Mouse (Mus musculus) CD4-positive, CD25-positive, alpha-beta regulatory T cell, adult 2 months (primary cell): ENCODE data around the gene Gm20812.
"Not testable (repeated sequence)": the region's sequence is repeated elsewhere in the genome, so short reads cannot be mapped to it uniquely, and the experiment has no call there.

Experiments used
- DNase-seq: peaks from one replicate; pipeline ENCODE4 v3.0.0-alpha.2; 2012; ENCODE audit warnings: low read depth, low spot score

The Gm20812 gene

DNA sequence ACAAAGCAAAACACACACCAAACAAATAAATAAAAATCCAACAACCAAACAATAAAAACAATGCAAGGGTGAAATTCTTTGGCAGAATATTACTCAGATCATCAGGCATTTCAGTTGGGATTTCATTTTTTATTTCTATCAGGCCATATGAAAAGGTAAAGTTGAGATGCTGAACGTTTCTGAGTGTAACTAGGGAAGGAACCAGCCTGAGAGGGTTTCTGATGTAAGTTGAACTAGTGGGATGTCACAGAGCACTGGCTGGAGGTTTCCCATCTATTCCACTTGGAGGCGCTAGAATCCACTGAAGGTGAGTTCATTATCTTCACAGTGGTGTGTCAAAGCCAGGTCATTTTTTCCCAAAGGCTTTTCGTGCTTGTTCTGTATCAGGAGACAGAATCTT, at the start of gene Gm20812:
Gene Gm20812, plus strand, starts transcription at position 301 of the 400 bp plus-strand sequence.
- not testable (repeated sequence) for DNase-seq
